Mouse (Mus musculus): ENCODE results near the gene Rgs6.

- TF ChIP-seq CTCF (IDR thresholded peaks at IDR 0.05; ENCODE audit: low read depth, low read length) (no peak), POLR2A (IDR thresholded peaks at IDR 0.05; ENCODE audit: insufficient read depth, low read length) (no peak)
Observed at GRCm38 (mm10) chr12:83046734-83047133, 458.6 kb downstream of the Rgs6 start.

All from ES-Bruce4 (cell line).